Mouse (Mus musculus): ENCODE results near the gene Ccdc85c. TPM values are rescaled to one million over a fixed set of nuclear protein-coding genes. Genes with fewer than 3 reads are reported as not detected.

Gene Ccdc85c
- total RNA-seq (2021) (10 to 100 TPM; 39.2 to 43.9 TPM), polyA plus RNA-seq (2012; rRNA removed) (27.1 and 29.3 TPM in 2 replicates)
- long read RNA-seq, partial matches to known transcripts = 0 of 3 reads
- long read RNA-seq, other reads (novel, unspliced or antisense) = 2 of 3 reads

DNA sequence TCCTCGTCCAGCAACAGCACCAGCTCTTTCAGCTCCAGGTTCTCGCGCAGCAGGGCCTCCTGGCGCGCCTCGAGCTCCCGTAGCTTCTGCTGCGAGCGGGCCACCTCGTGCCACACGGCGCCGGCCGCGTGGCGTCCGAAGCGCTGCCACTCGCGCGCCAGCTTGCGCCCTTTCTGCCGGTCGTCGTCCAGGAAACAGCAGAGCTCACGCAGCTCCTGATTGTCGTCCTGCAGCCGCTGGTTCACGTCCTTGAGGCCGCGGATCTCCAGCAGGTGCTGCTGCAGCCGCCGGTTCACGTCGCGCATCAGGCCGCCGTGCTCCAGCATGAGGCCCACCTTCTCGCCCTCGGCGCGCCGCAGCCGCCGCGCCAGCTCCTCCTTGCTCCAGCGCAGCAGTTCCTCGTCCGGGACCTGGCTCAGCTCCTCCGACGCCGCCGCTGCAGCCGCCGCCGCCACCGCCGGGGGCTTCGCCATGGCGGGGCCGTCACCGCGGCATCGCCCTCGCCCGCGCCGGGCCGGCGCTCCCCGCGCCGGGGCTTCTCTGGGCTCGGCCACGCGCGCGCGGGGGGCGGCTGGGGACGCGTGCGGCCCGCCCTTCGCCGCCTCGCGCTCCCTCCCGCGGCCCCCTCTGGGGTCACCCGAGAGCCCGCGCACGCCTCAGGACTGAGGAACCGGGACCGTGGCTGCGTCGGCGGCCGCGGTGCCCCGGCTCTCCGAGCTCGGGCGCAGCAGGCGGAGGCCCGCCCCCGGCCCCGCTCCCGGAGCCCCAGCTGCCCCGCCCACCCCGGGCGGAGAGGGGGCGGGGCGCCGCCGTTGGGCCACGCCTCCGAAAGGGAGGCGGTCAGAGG, at the start of gene Ccdc85c:
Gene Ccdc85c (minus strand): TSS at position 765 of the 847 bp plus-strand sequence.
- Histone ChIP-seq H3K9ac (ENCODE audit: low read depth, low read length) (peak within 1 kb of the TSS; percentile 75), H3K36me3 (ENCODE audit: control insufficient read depth, insufficient read depth, low read length) (peaks cover 2% of the 10 kb centered on the region), H3K4me3 (peak within 1 kb of the TSS; percentile 66), H3K27me3 (ENCODE audit: control insufficient read depth, insufficient read depth, low read length) (no peaks in the 10 kb centered on the region), H3K4me1 (ENCODE audit: control insufficient read depth, insufficient read depth, low read length) (peaks cover 17% of the 10 kb centered on the region), H3K27ac (peak within 1 kb of the TSS; percentile 88), H3K79me2 (replicated peaks; ENCODE audit: control insufficient read depth, insufficient read depth, low read length) (no peaks in the 10 kb centered on the region)
- TF ChIP-seq EP300 (IDR thresholded peaks at IDR 0.05; ENCODE audit: insufficient read depth, low read depth, low read length) (no peak), CTCF (IDR thresholded peaks at IDR 0.05) (no peak), POLR2A (IDR thresholded peaks at IDR 0.05; ENCODE audit: insufficient read depth, low read depth, low read length) (no peak; the same call in 1 of the 2 replicates)
- intact Hi-C loops (cut with DNase I) = no loop called here
- DNase-seq = no peak
- WGBS = under 1% methylated on average over 110 of the region's 120 CpGs

DNA sequence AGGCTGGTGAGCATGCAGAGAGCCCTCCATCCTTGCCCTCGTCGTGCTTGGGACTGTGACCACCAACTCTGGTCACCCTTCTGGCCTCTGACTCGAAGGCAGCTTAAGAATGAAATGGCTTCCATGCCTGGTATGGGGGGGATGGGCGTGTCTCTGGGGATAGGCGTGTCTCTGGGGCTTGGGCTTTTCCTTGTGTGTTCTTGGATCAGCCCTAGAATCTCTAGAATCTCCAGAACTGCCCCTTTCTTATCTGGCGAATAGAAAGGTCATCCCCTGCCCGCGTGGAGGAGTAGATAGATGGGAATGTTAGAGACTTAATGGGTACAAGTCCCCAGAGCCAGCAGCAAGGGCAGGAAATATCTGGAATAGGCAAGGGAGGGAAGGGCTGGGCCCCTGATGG, 44.9 kb upstream of the Ccdc85c start:
- no peak for DNase-seq
- intact Hi-C loops (cut with DNase I) = no loop called here
- no peak overlapping the region for H3K9ac ChIP-seq (ENCODE audit: low read depth, low read length)

DNA sequence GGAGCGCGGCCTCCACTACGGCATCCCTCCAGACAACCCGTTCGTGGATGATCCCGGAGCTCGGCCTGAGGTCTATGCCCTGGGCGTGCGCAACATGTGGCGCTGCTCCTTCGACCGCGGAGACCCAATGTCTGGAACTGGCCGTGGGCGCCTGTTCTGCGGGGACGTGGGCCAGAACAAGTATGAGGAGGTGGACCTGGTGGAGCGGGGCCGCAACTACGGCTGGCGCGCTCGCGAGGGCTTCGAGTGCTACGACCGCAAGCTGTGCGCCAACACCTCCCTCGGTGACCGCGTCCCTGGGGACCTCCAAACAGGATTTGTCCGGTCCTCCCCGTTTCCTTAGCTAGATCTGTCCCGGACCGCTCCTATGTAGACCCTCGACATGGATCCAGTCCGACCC, 43.3 kb upstream of the Ccdc85c start:
- no peak for DNase-seq
- Histone ChIP-seq H3K27ac (no peak overlapping the region), H3K27me3 (ENCODE audit: control insufficient read depth, insufficient read depth, low read length) (peaks cover 6% of the 10 kb centered on the region; the same call in 1 of the 2 replicates), H3K4me1 (ENCODE audit: control insufficient read depth, insufficient read depth, low read length) (no peaks in the 10 kb centered on the region), H3K9ac (ENCODE audit: low read depth, low read length) (no peak overlapping the region), H3K4me3 (no peak overlapping the region), H3K36me3 (ENCODE audit: control insufficient read depth, insufficient read depth, low read length) (no peaks in the 10 kb centered on the region), H3K79me2 (replicated peaks; ENCODE audit: control insufficient read depth, insufficient read depth, low read length) (no peaks in the 10 kb centered on the region)
- WGBS = 21% methylated on average over 37 of the region's 37 CpGs
- no peak for TF ChIP-seq CTCF (IDR thresholded peaks at IDR 0.05)
- no peak for TF ChIP-seq EP300 (IDR thresholded peaks at IDR 0.05; ENCODE audit: insufficient read depth, low read depth, low read length)
- TF ChIP-seq POLR2A (IDR thresholded peaks at IDR 0.05; ENCODE audit: insufficient read depth, low read depth, low read length) = no peak
- intact Hi-C loops (cut with DNase I) = no loop called here

More for the DNA sequence above, 44.9 kb upstream of the Ccdc85c start:
- Histone ChIP-seq H3K4me3 (no peak overlapping the region), H3K79me2 (replicated peaks; ENCODE audit: control insufficient read depth, insufficient read depth, low read length) (no peaks in the 10 kb centered on the region), H3K36me3 (ENCODE audit: control insufficient read depth, insufficient read depth, low read length) (no peaks in the 10 kb centered on the region), H3K4me1 (ENCODE audit: control insufficient read depth, insufficient read depth, low read length) (no peaks in the 10 kb centered on the region), H3K27me3 (ENCODE audit: control insufficient read depth, insufficient read depth, low read length) (peaks cover 6% of the 10 kb centered on the region; the same call in 1 of the 2 replicates), H3K27ac (no peak overlapping the region)
- 44% methylated on average over 8 of the region's 8 CpGs for WGBS
- no peak for TF ChIP-seq EP300 (IDR thresholded peaks at IDR 0.05; ENCODE audit: insufficient read depth, low read depth, low read length)
- TF ChIP-seq CTCF (IDR thresholded peaks at IDR 0.05) = no peak
- no peak for TF ChIP-seq POLR2A (IDR thresholded peaks at IDR 0.05; ENCODE audit: insufficient read depth, low read depth, low read length)

DNA sequence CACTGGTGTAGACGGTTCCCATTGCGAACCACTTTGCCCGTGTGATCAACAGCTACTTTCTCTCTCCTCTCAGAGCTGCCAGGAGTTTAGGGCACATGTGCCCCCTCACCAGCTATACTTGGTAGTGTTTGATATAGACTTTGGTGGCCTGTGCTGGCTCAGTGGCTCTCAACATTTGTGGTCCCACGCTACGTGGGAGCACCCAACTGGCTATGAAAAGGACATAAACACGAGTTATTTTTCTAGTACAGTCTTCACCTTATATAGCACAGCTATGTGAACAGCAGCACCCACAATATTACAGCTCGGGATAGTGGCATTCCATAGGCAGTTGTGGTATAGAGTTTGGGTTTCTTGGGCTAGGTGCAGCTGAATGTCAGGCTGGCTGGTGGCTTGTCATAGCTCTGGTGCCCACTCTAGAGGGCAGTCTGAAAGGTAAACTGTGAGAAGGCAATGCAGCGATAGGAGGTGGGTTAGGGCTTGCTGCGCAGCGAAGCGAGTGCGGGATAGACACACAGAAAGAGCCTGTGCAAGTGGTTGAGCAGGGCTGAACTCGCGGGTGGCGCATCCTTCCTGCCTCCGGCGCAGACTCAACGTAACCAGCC, 42.7 kb upstream of the Ccdc85c start:
- H3K79me2 ChIP-seq (replicated peaks; ENCODE audit: control insufficient read depth, insufficient read depth, low read length) = no peaks in the 10 kb centered on the region
- intact Hi-C loops (cut with DNase I) = no loop called here
- no peaks in the 10 kb centered on the region for H3K36me3 ChIP-seq (ENCODE audit: control insufficient read depth, insufficient read depth, low read length)
- WGBS = 43% methylated on average over 18 of the region's 18 CpGs
- H3K9ac ChIP-seq (ENCODE audit: low read depth, low read length) = no peak overlapping the region
- no peak overlapping the region for H3K4me3 ChIP-seq
- H3K4me1 ChIP-seq (ENCODE audit: control insufficient read depth, insufficient read depth, low read length) = no peaks in the 10 kb centered on the region
- DNase-seq = no peak
- TF ChIP-seq CTCF (IDR thresholded peaks at IDR 0.05) = no peak
- TF ChIP-seq EP300 (IDR thresholded peaks at IDR 0.05; ENCODE audit: insufficient read depth, low read depth, low read length) = no peak
- no peak for TF ChIP-seq POLR2A (IDR thresholded peaks at IDR 0.05; ENCODE audit: insufficient read depth, low read depth, low read length)
- H3K27me3 ChIP-seq (ENCODE audit: control insufficient read depth, insufficient read depth, low read length) = peaks cover 6% of the 10 kb centered on the region; the same call in 1 of the 2 replicates
- no peak overlapping the region for H3K27ac ChIP-seq

DNA sequence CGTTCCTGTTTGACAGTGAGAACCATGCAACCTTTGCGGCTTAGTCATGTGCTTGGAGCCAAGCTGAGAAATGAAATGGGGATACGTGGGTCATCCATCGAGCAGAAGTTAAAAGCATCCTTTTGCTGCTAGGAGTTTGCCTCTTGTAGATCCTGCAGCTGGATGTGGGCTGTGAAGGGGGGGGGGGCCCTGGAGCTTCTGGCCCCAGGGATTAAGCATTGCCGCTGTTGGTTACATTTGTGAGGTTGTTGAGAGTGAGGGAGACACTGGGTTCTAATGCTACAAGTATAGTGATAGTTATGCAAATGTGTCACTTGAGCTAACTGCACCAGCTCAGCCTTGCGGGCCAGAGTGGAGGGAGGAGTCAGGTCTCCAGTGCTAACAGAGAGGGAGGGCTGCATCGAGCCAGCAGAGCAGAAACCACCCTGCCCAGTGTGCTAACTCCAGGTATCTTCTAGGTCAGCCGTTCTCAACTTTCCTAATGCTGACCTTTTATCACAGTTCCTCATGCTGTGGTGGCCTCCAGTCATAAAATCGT, 42.0 kb upstream of the Ccdc85c start:
- H3K79me2 ChIP-seq (replicated peaks; ENCODE audit: control insufficient read depth, insufficient read depth, low read length) = no peaks in the 10 kb centered on the region
- H3K4me3 ChIP-seq = no peak overlapping the region
- no peak overlapping the region for H3K27ac ChIP-seq
- no peak for DNase-seq
- WGBS = 44% methylated on average over 9 of the region's 9 CpGs
- intact Hi-C loops (cut with DNase I) = no loop called here
- no peaks in the 10 kb centered on the region for H3K4me1 ChIP-seq (ENCODE audit: control insufficient read depth, insufficient read depth, low read length)
- peaks cover 6% of the 10 kb centered on the region; the same call in 1 of the 2 replicates for H3K27me3 ChIP-seq (ENCODE audit: control insufficient read depth, insufficient read depth, low read length)
- H3K9ac ChIP-seq (ENCODE audit: low read depth, low read length) = no peak overlapping the region
- no peak for TF ChIP-seq EP300 (IDR thresholded peaks at IDR 0.05; ENCODE audit: insufficient read depth, low read depth, low read length)
- TF ChIP-seq POLR2A (IDR thresholded peaks at IDR 0.05; ENCODE audit: insufficient read depth, low read depth, low read length) = no peak
- no peak for TF ChIP-seq CTCF (IDR thresholded peaks at IDR 0.05)
- no peaks in the 10 kb centered on the region for H3K36me3 ChIP-seq (ENCODE audit: control insufficient read depth, insufficient read depth, low read length)

All from heart, adult 2 months (tissue).